ENCODE assay signal across 29 mouse cellular contexts in the genomic region with DNA sequence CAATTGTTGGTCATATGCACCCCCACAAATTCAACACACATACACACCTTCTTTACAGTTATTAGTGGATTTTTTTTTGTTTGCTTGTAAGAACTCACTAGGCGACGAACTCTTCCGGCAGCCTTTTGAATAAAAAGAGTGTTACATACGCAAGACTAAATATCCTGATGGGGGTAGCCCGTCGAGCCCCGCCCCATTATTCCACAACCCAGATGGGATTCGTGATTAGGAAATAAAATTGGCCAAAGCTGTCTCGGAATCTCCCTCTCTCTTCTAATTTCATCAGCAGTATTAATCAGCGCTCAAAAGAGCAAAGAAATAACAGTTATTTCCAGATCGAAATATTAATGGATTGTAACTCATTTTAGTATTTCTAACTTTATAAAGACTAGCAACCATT. TPM values are rescaled to one million over a fixed set of nuclear protein-coding genes. Genes with fewer than 3 reads are reported as not detected.
DNase-seq lines count a peak whose midpoint lies in the region; ATAC-seq lines count a peak whose summit lies in the region.
"Had no signal": no experiment of that assay in that cellular context is flagged by ENCODE, and none has a peak within 500 bp of the region (broad histone marks: within the 10 kb centered on the region; RNA-seq: fewer than 3 reads in every experiment).

No protein-coding gene starts in this region.

- H3K4me2 ChIP-seq in forebrain, embryonic 13.5 days = peak overlapping the region; percentile 28; the same call in 1 of the 2 replicates
- no peak overlapping the region for H3K4me2 ChIP-seq in forebrain, embryonic 12.5 days
- peak overlapping the region; percentile 24; the same call in 1 of the 2 replicates for H3K4me2 ChIP-seq in neural tube, embryonic 12.5 days (replicated peaks)
- H3K4me2 ChIP-seq: limb, embryonic 15.5 days; lung, embryonic 14.5 days had no signal

- WGBS in forebrain, embryonic 13.5 days = 7% methylated on average over 11 of the region's 11 CpGs
- WGBS in forebrain, embryonic 12.5 days = 5% methylated on average over 11 of the region's 11 CpGs
- WGBS in neural tube, embryonic 12.5 days = 8% methylated on average over 11 of the region's 11 CpGs

- H3K36me3 ChIP-seq in forebrain, embryonic 13.5 days (ENCODE audit: poor library complexity, severe bottlenecking) = no peaks in the 10 kb centered on the region
- no peaks in the 10 kb centered on the region for H3K36me3 ChIP-seq in forebrain, embryonic 12.5 days (replicated peaks)
- H3K36me3 ChIP-seq in neural tube, embryonic 12.5 days = no peaks in the 10 kb centered on the region
- H3K36me3 ChIP-seq: G1E; limb, embryonic 15.5 days; stomach, embryonic 15.5 days had no signal

- H3K9me3 ChIP-seq in forebrain, embryonic 13.5 days (replicated peaks) = no peaks in the 10 kb centered on the region
- no peaks in the 10 kb centered on the region for H3K9me3 ChIP-seq in forebrain, embryonic 12.5 days
- H3K9me3 ChIP-seq in neural tube, embryonic 12.5 days = no peaks in the 10 kb centered on the region
- H3K9me3 ChIP-seq: limb, embryonic 15.5 days; megakaryocyte, embryonic 14.5 days; stomach, embryonic 15.5 days had no signal

- peak; percentile 29 for DNase-seq in left cerebral cortex, postnatal 4 days
- no peak for DNase-seq in left cerebral cortex, adult 11 months (ENCODE audit: low spot score)
- no peak for DNase-seq in neural tube, embryonic 10.5 days (ENCODE audit: extremely low spot score, low spot score)
- no peak for DNase-seq in layer of hippocampus, postnatal 36 days
- DNase-seq: adrenal gland, postnatal 36 days; cerebellum, adult 11-12 months; gastrocnemius, postnatal 36 days; heart, postnatal 36 days; kidney, postnatal 25 days; lung, postnatal 36 days; thymus, postnatal 36 days had no signal

- peaks cover 64% of the 10 kb centered on the region for H3K4me1 ChIP-seq in forebrain, embryonic 13.5 days
- peaks cover 77% of the 10 kb centered on the region for H3K4me1 ChIP-seq in forebrain, embryonic 12.5 days
- peaks cover 62% of the 10 kb centered on the region for H3K4me1 ChIP-seq in neural tube, embryonic 12.5 days

- no peak for ATAC-seq in forebrain, embryonic 13.5 days
- no peak for ATAC-seq in forebrain, embryonic 12.5 days (ENCODE audit: low FRiP score)
- no peak for ATAC-seq in neural tube, embryonic 12.5 days (ENCODE audit: low FRiP score, low read depth)
- ATAC-seq: hindbrain, postnatal 0 days; intestine, postnatal 0 days; Patski had no signal

- intact Hi-C loops in left cerebral cortex, postnatal 4 days (cut with DNase I) = loop anchor here (5.0 to 10.0 kb wide), 3 partner anchors 85 to 262 kb away; no protein-coding TSS in a partner anchor

- H3K27ac ChIP-seq in forebrain, embryonic 13.5 days = no peak overlapping the region
- no peak overlapping the region for H3K27ac ChIP-seq in forebrain, embryonic 12.5 days
- H3K27ac ChIP-seq in neural tube, embryonic 12.5 days = no peak overlapping the region
- H3K27ac ChIP-seq: layer of hippocampus, adult 2 months; limb, embryonic 15.5 days; liver, embryonic 14.5 days; stomach, embryonic 15.5 days had no signal

- H3K4me3 ChIP-seq in forebrain, embryonic 13.5 days = no peak overlapping the region
- no peak overlapping the region for H3K4me3 ChIP-seq in forebrain, embryonic 12.5 days (replicated peaks)
- H3K4me3 ChIP-seq in neural tube, embryonic 12.5 days = no peak overlapping the region
- H3K4me3 ChIP-seq: layer of hippocampus, adult 2 months; limb, embryonic 15.5 days; megakaryocyte, embryonic 14.5 days; stomach, embryonic 15.5 days had no signal

- no peak overlapping the region for H3K9ac ChIP-seq in forebrain, embryonic 13.5 days
- H3K9ac ChIP-seq in forebrain, embryonic 12.5 days = no peak overlapping the region
- no peak overlapping the region for H3K9ac ChIP-seq in neural tube, embryonic 12.5 days
- H3K9ac ChIP-seq: limb, embryonic 15.5 days; liver, embryonic 14.5 days; lung, embryonic 14.5 days; stomach, embryonic 15.5 days had no signal

- peaks cover 11% of the 10 kb centered on the region; the same call in 1 of the 2 replicates for H3K27me3 ChIP-seq in forebrain, embryonic 13.5 days
- peaks cover 63% of the 10 kb centered on the region for H3K27me3 ChIP-seq in forebrain, embryonic 12.5 days
- peaks cover 36% of the 10 kb centered on the region for H3K27me3 ChIP-seq in neural tube, embryonic 12.5 days (replicated peaks)
- H3K27me3 ChIP-seq: CH12.LX had no signal

RNA-seq across cellular contexts. Expression of a gene that starts 1.9 kb away (rescaled TPM):
- 10.0 and 12.8 TPM in 2 replicates for polyA plus RNA-seq in forebrain, embryonic 13.5 days (2015; fragmentation: Nextera tagmentation; extraction: Ambion mirVana)
- polyA plus RNA-seq in forebrain, embryonic 12.5 days (2016; fragmentation: Nextera tagmentation; extraction: Ambion mirVana) = 11.9 and 13.4 TPM in 2 replicates
- total RNA-seq in left cerebral cortex, postnatal 4 days (2021) = 10 to 100 TPM; 11.6 to 14.7 TPM
- polyA plus RNA-seq in neural tube, embryonic 12.5 days (2016; fragmentation: Nextera tagmentation; extraction: Ambion mirVana) = 8.4 and 9.3 TPM in 2 replicates
- 1 to 10 TPM; 7.1 to 7.7 TPM for total RNA-seq in layer of hippocampus, postnatal 36 days (2021)
- total RNA-seq: CH12.LX; gastrocnemius, adult 18-20 months; gastrocnemius, postnatal 36 days; heart, adult 8-10 months; heart, postnatal 36 days had no signal
- polyA plus RNA-seq: G1E; heart, embryonic 14.5 days; kidney, embryonic 14.5 days; Patski had no signal
